Mouse (Mus musculus) cerebellum, adult 2 months (tissue): ENCODE measurements around the gene Pnpla6.

Experiments used
- CTCF ChIP-seq: fragments of 200-500 bp; IDR thresholded peaks from 2 replicates; pipeline ENCODE4 v1.5.1; 2011; ENCODE audit warnings: low read depth, mild to moderate bottlenecking, control low read depth, low read length, moderate library complexity, borderline replicate concordance; ENCODE audit not compliant: insufficient read depth
- POLR2A ChIP-seq: fragments of 200-500 bp; IDR thresholded peaks from 2 replicates; pipeline ENCODE4 v1.6.1; 2011; ENCODE audit warnings: low read length, control low read depth, borderline replicate concordance; ENCODE audit not compliant: insufficient read depth

DNA sequence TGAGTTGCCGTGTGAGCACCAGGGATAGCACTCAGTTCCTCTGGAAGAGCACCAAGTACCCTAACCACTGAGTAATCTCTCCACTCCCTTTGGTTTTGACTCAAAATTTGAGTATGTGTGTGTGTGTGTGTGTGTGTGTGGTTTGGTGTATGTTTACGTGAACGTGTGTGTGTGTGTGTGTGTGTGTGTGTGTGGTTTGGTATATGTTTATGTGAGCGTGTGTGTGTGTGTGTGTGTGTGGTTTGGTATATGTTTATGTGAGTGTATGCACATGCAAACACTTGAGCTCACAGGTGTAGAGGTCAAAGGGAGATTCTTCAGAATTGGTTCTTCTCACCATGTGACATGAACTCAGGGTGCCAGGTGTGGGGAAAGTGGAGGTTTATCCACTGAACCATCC is 40.9 kb downstream of the Pnpla6 start:
- no peak for TF ChIP-seq CTCF
- TF ChIP-seq POLR2A, result no peak
